Mouse (Mus musculus) layer of hippocampus, adult 18-20 months (tissue): ENCODE data around the gene Cpa4. TPM values are rescaled to one million over a fixed set of nuclear protein-coding genes. Genes with fewer than 3 reads are reported as not detected.
A peak's percentile ranks its signal among the peaks of the same experiment; 100 is the strongest.

Source experiments
- DNase-seq, 2 experiments: peaks; one replicate each; pipeline ENCODE4 v3.0.0; 2022; ENCODE audit warnings: low spot score in 2 of 2
- total RNA-seq, 2 experiments: library from RNA; stranded (reverse); gene quantifications; 2 replicates each; pipeline ENCODE4 v1.2.3; 2021

Gene Cpa4
- total RNA-seq, 2 experiments from 2014 or later: not detected

DNA sequence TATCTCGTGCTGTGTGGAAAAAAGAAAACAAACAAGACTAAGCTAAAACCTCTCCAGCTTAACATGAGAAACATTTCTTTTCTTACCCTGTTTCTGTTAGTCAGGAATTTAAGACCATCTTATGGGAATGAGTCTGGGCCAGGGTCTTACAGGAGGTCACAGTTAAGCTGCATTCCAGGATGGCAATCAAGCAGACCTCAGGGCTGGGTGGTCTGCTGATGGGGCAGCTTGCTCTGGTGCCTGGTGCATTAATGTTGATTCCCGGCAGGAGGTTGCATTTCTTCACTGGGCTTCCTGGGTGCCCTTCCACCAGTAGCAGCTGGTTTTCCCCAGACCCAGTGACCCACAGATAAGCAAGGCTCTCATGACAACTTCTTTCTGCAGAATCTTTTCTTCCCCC is 21.6 kb downstream of the Cpa4 start:
- DNase-seq: no peak

DNA sequence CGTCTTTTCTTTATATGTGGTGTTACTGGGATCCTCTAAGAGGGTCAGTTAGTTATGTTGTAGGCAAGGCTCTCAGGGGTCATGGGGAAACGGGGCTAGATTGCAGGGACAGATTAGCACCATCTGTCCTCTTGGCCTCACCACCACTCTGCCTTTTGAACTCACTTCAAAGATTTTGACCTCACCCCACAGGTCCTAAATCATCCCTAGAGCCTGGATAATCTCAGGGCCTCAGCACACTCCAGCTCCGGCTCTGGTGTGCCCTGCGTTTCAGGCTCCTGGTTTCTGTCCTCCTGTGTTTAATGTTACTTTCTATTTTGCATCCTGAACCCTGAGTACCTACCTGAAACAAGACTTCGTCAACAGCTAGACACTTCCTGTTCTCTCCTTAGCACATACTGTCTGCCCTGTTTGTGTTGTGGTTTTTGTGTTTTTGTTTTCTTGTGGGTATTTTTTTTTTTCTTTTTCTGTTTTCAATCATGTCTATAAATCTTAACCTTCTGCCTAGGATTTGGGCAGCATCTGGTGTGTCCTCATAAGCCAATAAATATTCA is 23.8 kb downstream of the Cpa4 start:
- no peak for DNase-seq

DNA sequence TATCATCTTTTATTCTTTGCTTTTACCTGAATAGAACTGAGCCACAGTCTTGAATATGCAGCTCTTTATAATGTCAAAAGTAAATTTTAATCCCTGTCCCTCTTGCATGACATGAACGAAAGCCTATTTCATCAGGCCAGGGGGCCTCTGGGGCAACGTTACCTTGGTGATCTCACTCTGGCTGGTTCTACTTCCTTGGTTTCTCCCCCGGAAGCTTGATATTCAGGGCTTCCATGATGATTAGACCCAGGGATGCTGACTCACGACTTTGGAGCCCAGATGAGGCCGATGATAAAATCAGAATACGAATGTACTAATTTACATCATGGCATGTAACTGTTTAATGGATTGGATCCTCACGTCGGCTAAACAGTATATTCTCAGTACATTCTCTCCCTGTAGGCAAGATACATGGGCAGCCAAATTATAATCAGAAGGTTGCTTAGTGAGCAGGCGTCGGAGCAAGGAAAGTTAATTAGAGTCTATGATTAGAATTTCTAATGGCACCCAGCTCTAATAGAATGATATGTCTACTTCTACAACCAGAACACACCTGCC is 24.3 kb downstream of the Cpa4 start:
- no peak for DNase-seq

- no peak for DNase-seq
Observed at GRCm38 (mm10) chr6:30594364-30594763, 26.2 kb downstream of the Cpa4 start.

- no peak for DNase-seq
Observed at GRCm38 (mm10) chr6:30596230-30596898, 28.2 kb downstream of the Cpa4 start.

DNA sequence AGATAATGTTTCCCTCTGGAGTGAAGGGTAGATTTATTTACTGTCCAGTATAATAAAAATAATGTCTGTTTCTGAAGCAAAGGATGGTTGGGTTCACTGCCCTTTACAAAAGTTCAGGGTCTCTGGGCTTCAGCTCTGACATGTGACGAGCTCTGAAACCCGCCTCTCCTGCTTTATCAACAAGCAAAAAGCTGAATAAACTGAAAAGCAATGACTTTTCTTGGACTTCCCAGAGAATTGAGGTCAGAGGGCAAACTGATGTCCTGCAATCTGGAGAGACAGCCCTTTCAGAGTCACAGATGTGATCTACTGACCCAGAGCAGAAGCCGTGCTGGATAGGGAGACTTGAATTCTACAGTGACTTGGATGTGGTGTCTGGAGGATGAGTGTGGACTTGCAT is 31.9 kb downstream of the Cpa4 start:
- no peak for DNase-seq

- no peak for DNase-seq
Observed at GRCm38 (mm10) chr6:30600995-30601394, 32.8 kb downstream of the Cpa4 start.

GRCm38 (mm10) chr6:30604342-30604867 is 36.2 kb downstream of the Cpa4 start:
- DNase-seq: no peak

DNA sequence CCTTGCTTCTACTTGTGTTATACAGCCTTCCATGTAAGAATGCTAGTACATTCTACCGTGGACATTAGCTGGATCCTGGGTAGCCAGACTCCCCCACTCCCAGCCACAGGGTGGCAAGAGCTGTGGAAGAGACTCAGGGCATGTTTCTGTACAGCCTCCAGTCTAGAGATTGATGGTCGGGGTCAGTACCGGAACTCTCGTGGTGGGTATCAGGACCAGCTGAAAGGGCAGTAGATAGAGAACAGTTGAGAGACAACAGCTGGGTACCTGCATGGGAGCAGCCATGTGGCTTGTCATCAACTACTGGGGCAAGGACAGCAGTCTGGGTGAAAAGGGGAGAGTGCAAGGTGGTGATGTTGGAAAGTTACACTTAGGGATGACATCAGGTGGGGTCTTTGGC is 36.9 kb downstream of the Cpa4 start:
- DNase-seq: no peak

DNA sequence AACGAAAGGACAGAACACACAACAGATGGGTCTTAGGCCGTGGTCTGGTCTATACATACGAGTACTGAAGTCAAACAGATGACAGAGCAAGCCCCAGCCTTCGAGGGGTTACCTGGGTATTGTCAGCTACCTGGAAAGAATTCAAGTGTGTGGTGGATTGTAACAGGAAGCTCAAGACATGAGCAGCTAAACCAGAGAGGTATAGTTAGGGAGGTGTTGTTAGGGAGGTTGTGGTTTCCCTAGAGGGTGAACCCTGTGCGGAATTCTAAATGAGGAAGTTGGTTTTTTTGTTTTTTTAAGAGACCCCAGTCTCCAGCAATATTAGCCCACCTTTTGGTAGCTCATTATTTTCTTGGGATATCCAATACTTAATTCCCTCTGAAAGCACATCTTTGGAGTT is 37.5 kb downstream of the Cpa4 start:
- no peak for DNase-seq

DNA sequence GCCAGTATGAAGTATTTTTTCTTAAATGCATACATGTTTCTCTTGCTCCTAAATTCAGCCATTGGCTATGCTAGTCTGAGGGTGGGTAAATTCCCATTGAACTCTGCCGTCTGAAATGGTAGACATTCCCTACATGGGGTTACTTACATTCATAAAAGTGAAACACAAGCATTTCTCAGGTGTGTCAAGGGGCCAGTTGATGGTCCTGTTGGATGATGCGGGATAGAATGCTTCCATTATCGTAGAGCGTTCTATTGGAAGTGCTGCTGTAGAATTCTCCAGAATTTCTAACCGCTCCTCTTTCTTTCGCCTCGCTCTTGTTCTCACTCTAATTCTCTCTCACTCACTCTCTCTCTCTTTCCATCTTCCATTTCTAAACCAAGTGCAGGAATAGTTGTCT is 42.5 kb downstream of the Cpa4 start, which contains the start of gene Cpa5:
Gene Cpa5, plus strand, starts transcription at position 301 of the 400 bp plus-strand sequence.
- no peak for DNase-seq

DNA sequence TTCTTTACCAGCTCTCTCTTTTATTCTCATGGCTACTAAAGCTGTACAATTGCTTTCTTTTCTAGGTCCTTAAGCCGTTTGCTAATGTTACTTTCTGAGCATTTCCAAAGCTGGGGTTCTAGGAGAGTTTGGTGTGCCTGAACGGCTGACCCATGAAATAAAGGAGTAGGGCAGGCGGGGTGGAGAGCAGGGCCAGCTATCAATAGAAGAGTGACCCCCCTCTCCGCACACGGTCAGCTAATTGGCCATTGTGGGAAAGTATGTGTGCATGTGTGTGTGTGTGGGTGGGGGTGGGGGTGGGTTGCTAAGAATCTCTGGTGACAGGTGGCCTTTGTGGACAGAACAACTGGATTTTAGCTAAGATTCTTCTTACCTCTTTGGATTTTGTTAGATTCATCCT is 43.0 kb downstream of the Cpa4 start:
- no peak for DNase-seq

- peak in 1 of 2 experiments; percentile 40 for DNase-seq
Observed at GRCm38 (mm10) chr6:30614251-30614650, 46.1 kb downstream of the Cpa4 start.

DNA sequence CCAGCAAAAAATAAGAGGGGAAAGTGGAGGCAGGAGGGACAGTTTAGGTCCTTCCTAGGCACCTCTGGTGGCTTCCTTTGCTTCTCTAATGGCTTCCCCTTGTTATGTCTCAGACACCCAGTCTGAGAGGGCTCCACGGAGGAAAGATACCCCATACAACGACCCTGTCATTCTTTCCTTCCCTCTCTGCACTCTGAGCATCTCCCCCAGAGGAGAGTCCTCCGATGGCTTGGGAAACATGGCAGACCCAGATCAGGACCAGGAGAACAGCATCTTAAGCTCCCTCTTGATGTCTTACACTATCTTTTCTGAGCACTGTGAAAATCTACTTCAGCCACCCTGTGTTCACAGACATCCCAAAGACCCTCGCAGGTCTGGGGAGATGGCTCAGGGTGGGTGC is 47.6 kb downstream of the Cpa4 start:
- DNase-seq: no peak

- no peak for DNase-seq
Observed at GRCm38 (mm10) chr6:30616491-30616941, 48.3 kb downstream of the Cpa4 start.

GRCm38 (mm10) chr6:30617020-30617958 is 49.1 kb downstream of the Cpa4 start:
- no peak for DNase-seq

- peak; percentile 66 to 72 for DNase-seq
Observed at GRCm38 (mm10) chr6:30617959-30618590, 49.9 kb downstream of the Cpa4 start.

GRCm38 (mm10) chr6:30618735-30619134 is 50.6 kb downstream of the Cpa4 start:
- DNase-seq: no peak

DNA sequence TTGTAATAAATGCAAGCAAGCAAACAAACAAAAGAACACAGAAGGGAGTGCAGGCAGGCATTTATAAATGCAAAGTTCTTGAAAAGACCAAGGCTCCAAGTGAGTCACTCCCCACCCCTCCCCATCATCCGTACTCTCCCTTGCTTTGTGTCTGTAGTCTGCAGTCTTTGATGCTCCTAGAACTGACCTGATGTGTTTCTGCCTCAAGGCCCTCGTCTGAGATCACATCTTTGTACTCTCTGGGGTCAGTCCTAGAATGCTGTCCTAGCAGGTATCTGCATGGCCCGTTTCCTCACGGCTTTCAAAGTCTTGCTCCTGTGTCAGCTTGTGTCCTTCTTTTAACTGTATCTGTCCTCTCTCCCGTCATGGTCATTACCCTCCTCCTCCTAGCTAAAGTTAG is 51.4 kb downstream of the Cpa4 start:
- DNase-seq: no peak

- no peak for DNase-seq
Observed at GRCm38 (mm10) chr6:30620591-30620990, 52.4 kb downstream of the Cpa4 start.

DNA sequence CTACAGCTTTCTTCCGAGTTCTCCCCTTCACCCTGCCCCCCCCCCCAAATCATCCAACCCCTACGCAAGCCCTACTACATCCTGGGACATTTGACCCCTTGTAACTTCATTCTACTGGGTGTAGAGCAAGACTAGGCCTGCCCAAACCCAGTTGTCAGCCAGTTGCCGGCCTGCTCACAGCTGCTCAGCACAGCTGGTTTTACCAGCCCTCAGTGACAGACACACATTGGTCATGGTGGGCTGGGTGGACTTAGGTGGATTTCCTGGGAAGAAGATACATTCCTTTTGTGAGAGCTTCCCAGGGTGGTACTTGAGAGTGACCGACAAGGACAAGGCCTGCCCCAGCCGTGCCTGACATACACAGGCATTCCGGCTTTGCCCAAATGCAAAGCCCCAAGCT is 52.8 kb downstream of the Cpa4 start:
- no peak for DNase-seq
